In the genomic region with DNA sequence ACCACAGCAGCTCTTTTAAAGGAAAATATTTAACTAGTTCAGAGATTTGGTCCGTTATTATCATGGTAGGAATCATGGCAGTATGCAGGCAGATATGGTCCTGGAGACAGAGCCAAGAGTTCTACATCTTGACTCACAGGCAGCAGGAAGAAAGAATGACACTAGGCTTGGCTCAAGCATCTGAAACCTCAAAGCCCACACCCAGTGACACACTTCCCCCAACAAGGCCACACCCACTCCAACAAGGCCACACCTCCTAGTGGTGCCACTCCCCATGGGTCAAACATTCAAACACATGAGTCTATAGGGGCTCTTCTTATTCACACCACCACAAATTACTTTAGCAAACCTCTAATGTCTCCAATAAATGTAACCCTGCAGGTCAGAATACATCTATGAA, we compare ENCODE assay signal across 25 mouse cellular contexts.
"Had no signal": no experiment of that assay in that cellular context is flagged by ENCODE, and none has a peak within 500 bp of the region (broad histone marks: within the 10 kb centered on the region; RNA-seq: fewer than 3 reads in every experiment).

No protein-coding gene starts in this region.

- H3K4me2 ChIP-seq: liver, embryonic 12.5 days; liver, embryonic 15.5 days; lung, embryonic 15.5 days; midbrain, embryonic 12.5 days; midbrain, embryonic 15.5 days; neural tube, embryonic 12.5 days; neural tube, embryonic 15.5 days had no signal

- H3K27me3 ChIP-seq: liver, embryonic 12.5 days; liver, embryonic 15.5 days; lung, embryonic 15.5 days; midbrain, embryonic 12.5 days; midbrain, embryonic 15.5 days; neural tube, embryonic 12.5 days; neural tube, embryonic 15.5 days had no signal

- DNase-seq: kidney, adult 2 months; kidney, postnatal 25 days; layer of hippocampus, adult 9-11 months; layer of hippocampus, postnatal 36 days; left cerebral cortex, postnatal 4 days; liver; lung, adult 18-20 months; lung, postnatal 10 days; lung, postnatal 4 days; right cerebral cortex, adult 18-20 months; right cerebral cortex, postnatal 14 days; right cerebral cortex, postnatal 4 days; thymus, adult 2 months; thymus, postnatal 25 days had no signal

- H3K4me1 ChIP-seq: liver, embryonic 12.5 days; liver, embryonic 15.5 days; midbrain, embryonic 12.5 days; midbrain, embryonic 15.5 days had no signal

- H3K4me3 ChIP-seq: layer of hippocampus, adult 2 months; left cerebral cortex, adult 2 months; liver, embryonic 12.5 days; liver, embryonic 15.5 days; lung, embryonic 15.5 days; midbrain, embryonic 12.5 days; midbrain, embryonic 15.5 days; neural tube, embryonic 12.5 days; neural tube, embryonic 15.5 days had no signal

- H3K9ac ChIP-seq: liver, embryonic 12.5 days; liver, embryonic 15.5 days; lung, embryonic 15.5 days; midbrain, embryonic 12.5 days; midbrain, embryonic 15.5 days; neural tube, embryonic 12.5 days; neural tube, embryonic 15.5 days had no signal

- H3K9me3 ChIP-seq: liver, embryonic 12.5 days; liver, embryonic 15.5 days; lung, embryonic 15.5 days; midbrain, embryonic 12.5 days; midbrain, embryonic 15.5 days; neural tube, embryonic 12.5 days; neural tube, embryonic 15.5 days had no signal

- H3K27ac ChIP-seq: kidney, postnatal 0 days; layer of hippocampus, adult 2 months; left cerebral cortex, adult 2 months; liver, embryonic 12.5 days; liver, embryonic 15.5 days; midbrain, embryonic 12.5 days; midbrain, embryonic 15.5 days; neural tube, embryonic 12.5 days; neural tube, embryonic 15.5 days; stomach, postnatal 0 days had no signal

- ATAC-seq: liver, embryonic 12.5 days; midbrain, embryonic 15.5 days had no signal

- H3K36me3 ChIP-seq: liver, embryonic 12.5 days; liver, embryonic 15.5 days; lung, embryonic 15.5 days; midbrain, embryonic 12.5 days; midbrain, embryonic 15.5 days; neural tube, embryonic 12.5 days; neural tube, embryonic 15.5 days had no signal
